Mouse (Mus musculus): ENCODE measurements around the gene Grip2.

- TF ChIP-seq CTCF (IDR thresholded peaks at IDR 0.05; ENCODE audit: borderline replicate concordance, insufficient read depth, low read length) = no peak
- TF ChIP-seq POLR2A (IDR thresholded peaks at IDR 0.05; ENCODE audit: low read depth, low read length) = no peak
These were observed at the start of gene Grip2 for GRCm38 (mm10) chr6:91827016-91827570.
